In genomic region chr11:69125919-69126705, GRCm38 (mm10) we compare ENCODE assay signal across 7 mouse cellular contexts. TPM values are rescaled to one million over a fixed set of nuclear protein-coding genes. Genes with fewer than 3 reads are reported as not detected.
A peak's percentile ranks its signal among the peaks of the same experiment; 100 is the strongest.
DNase-seq lines count a peak whose midpoint lies in the region; ATAC-seq and TF ChIP-seq lines count a peak whose summit lies in the region.

No protein-coding gene starts in this region.

- WGBS in cerebellum, adult 2 months = 10% methylated on average over 20 of the region's 20 CpGs
- WGBS in forebrain, embryonic 14.5 days = 11% methylated on average over 20 of the region's 20 CpGs
- WGBS in liver, embryonic 13.5 days (ENCODE audit: insufficient replicate concordance) = 12% methylated on average over 20 of the region's 20 CpGs
- WGBS in stomach, embryonic 16.5 days = 10% methylated on average over 20 of the region's 20 CpGs

- peak overlapping the region; percentile 67 for H3K9ac ChIP-seq in forebrain, embryonic 14.5 days (ENCODE audit: low read length)
- H3K9ac ChIP-seq in liver, embryonic 13.5 days = peak overlapping the region; percentile 73
- peak overlapping the region; percentile 69 for H3K9ac ChIP-seq in stomach, embryonic 16.5 days (ENCODE audit: low read length)

- peak overlapping the region; percentile 81 for H3K27ac ChIP-seq in cerebellum, adult 2 months (ENCODE audit: insufficient read depth, low read length)
- no peak overlapping the region for H3K27ac ChIP-seq in forebrain, embryonic 14.5 days (ENCODE audit: low read depth, low read length)
- H3K27ac ChIP-seq in liver, embryonic 13.5 days = no peak overlapping the region
- peak overlapping the region; percentile 84; the same call in 1 of the 2 replicates for H3K27ac ChIP-seq in stomach, embryonic 16.5 days (ENCODE audit: low read length)

- DNase-seq in cerebellum, adult 2 months = peak; percentile 67 to 69
- DNase-seq in forebrain, embryonic 14.5 days (ENCODE audit: low spot score) = peak; percentile 19
- no peak for DNase-seq in liver, embryonic 13.5 days
- DNase-seq in gastrocnemius, postnatal 4 days (ENCODE audit: low spot score in 2 of 2) = no peak

- peak overlapping the region; percentile 66 for H3K4me2 ChIP-seq in forebrain, embryonic 14.5 days (ENCODE audit: low read length)
- H3K4me2 ChIP-seq in liver, embryonic 13.5 days = peak overlapping the region; percentile 94
- H3K4me2 ChIP-seq in stomach, embryonic 16.5 days (ENCODE audit: low read depth, low read length) = peak overlapping the region; percentile 91

- ATAC-seq in megakaryocyte, adult 5-6 weeks (ENCODE audit: poor library complexity, severe bottlenecking) = no peak
- no peak for ATAC-seq in forebrain, embryonic 14.5 days
- no peak for ATAC-seq in liver, embryonic 13.5 days (ENCODE audit: low read depth)
- ATAC-seq in stomach, embryonic 16.5 days (ENCODE audit: insufficient read depth, low FRiP score) = no peak

- H3K36me3 ChIP-seq in megakaryocyte, embryonic 14.5 days (replicated peaks; ENCODE audit: low read length) = no peaks in the 10 kb centered on the region
- no peaks in the 10 kb centered on the region for H3K36me3 ChIP-seq in forebrain, embryonic 14.5 days (ENCODE audit: control insufficient read depth, insufficient read depth, low read length)
- no peaks in the 10 kb centered on the region for H3K36me3 ChIP-seq in liver, embryonic 13.5 days
- no peaks in the 10 kb centered on the region for H3K36me3 ChIP-seq in stomach, embryonic 16.5 days (ENCODE audit: control insufficient read depth, insufficient read depth, low read length)

- H3K9me3 ChIP-seq in megakaryocyte, embryonic 14.5 days = no peaks in the 10 kb centered on the region
- no peaks in the 10 kb centered on the region for H3K9me3 ChIP-seq in forebrain, embryonic 14.5 days (replicated peaks; ENCODE audit: control insufficient read depth, low read length)
- H3K9me3 ChIP-seq in liver, embryonic 13.5 days (replicated peaks) = no peaks in the 10 kb centered on the region
- no peaks in the 10 kb centered on the region for H3K9me3 ChIP-seq in stomach, embryonic 16.5 days (replicated peaks; ENCODE audit: control insufficient read depth, low read length)

- peak overlapping the region; percentile 95 for H3K4me3 ChIP-seq in megakaryocyte, embryonic 14.5 days (replicated peaks)
- peak overlapping the region; percentile 89 for H3K4me3 ChIP-seq in cerebellum, adult 2 months (replicated peaks; ENCODE audit: insufficient read depth, low read depth, low read length)
- H3K4me3 ChIP-seq in forebrain, embryonic 14.5 days (ENCODE audit: low read depth, low read length) = peak overlapping the region; percentile 46
- peak overlapping the region; percentile 72 for H3K4me3 ChIP-seq in liver, embryonic 13.5 days (replicated peaks)
- H3K4me3 ChIP-seq in stomach, embryonic 16.5 days (replicated peaks; ENCODE audit: low read length) = peak overlapping the region; percentile 65

- no peak for TF ChIP-seq CTCF in cerebellum, adult 2 months (IDR thresholded peaks at IDR 0.05; ENCODE audit: borderline replicate concordance, insufficient read depth, low read depth, low read length)

- H3K4me1 ChIP-seq in megakaryocyte, embryonic 14.5 days = peaks cover 31% of the 10 kb centered on the region
- H3K4me1 ChIP-seq in cerebellum, adult 2 months (ENCODE audit: control insufficient read depth, insufficient read depth, low read length) = no peaks in the 10 kb centered on the region
- H3K4me1 ChIP-seq in forebrain, embryonic 14.5 days (ENCODE audit: control insufficient read depth, insufficient read depth, low read length) = peaks cover 5% of the 10 kb centered on the region; the same call in 1 of the 2 replicates
- peaks cover 43% of the 10 kb centered on the region for H3K4me1 ChIP-seq in liver, embryonic 13.5 days (replicated peaks)
- peaks cover 7% of the 10 kb centered on the region for H3K4me1 ChIP-seq in stomach, embryonic 16.5 days (ENCODE audit: control insufficient read depth, insufficient read depth, low read length)

- no peak for TF ChIP-seq POLR2A in cerebellum, adult 2 months (IDR thresholded peaks at IDR 0.05; ENCODE audit: borderline replicate concordance, insufficient read depth, low read length)

- peaks cover 37% of the 10 kb centered on the region for H3K27me3 ChIP-seq in megakaryocyte, embryonic 14.5 days (replicated peaks)
- no peaks in the 10 kb centered on the region for H3K27me3 ChIP-seq in cerebellum, adult 2 months (ENCODE audit: control insufficient read depth, insufficient read depth, low read length)
- no peaks in the 10 kb centered on the region for H3K27me3 ChIP-seq in forebrain, embryonic 14.5 days (replicated peaks; ENCODE audit: control insufficient read depth, insufficient read depth, low read length)
- H3K27me3 ChIP-seq in liver, embryonic 13.5 days = peaks cover 42% of the 10 kb centered on the region
- no peaks in the 10 kb centered on the region for H3K27me3 ChIP-seq in stomach, embryonic 16.5 days (ENCODE audit: control insufficient read depth, insufficient read depth, low read length)

RNA-seq across cellular contexts. Expression of gene Aloxe3, which starts 0.4 kb away (rescaled TPM):
- not detected in 2 replicates for polyA plus RNA-seq in megakaryocyte, embryonic 14.5 days (2012; ENCODE audit: insufficient read depth, low replicate concordance)
- 0.18 TPM in 1 of 2 replicates, not detected in the other for total RNA-seq in megakaryocyte, adult 5-6 weeks (2015)
- total RNA-seq in megakaryocyte, adult 5-6 weeks (2017) = not detected in 2 replicates
- 10.8 and 16.0 TPM in 2 replicates for polyA plus RNA-seq in cerebellum, adult 2 months (2012; rRNA removed)
- 0.94 and 2.1 TPM in 2 replicates for polyA plus RNA-seq in forebrain, embryonic 14.5 days (2014; fragmentation: Nextera tagmentation; extraction: Ambion mirVana)
- 0.06 TPM in 1 of 2 replicates, not detected in the other for polyA plus RNA-seq in liver, embryonic 13.5 days (2015; fragmentation: Nextera tagmentation; extraction: Ambion mirVana)
- polyA plus RNA-seq in stomach, embryonic 16.5 days (2015; fragmentation: Nextera tagmentation; extraction: Ambion mirVana) = 2.0 and 5.4 TPM in 2 replicates
- under 1 TPM in 1 of 2 experiments, not detected in 1; 0.23 TPM for total RNA-seq in gastrocnemius, postnatal 4 days (2021)

RNA-seq across cellular contexts. Expression of gene 9130213A22Rik, which starts 3.7 kb away (rescaled TPM):
- polyA plus RNA-seq in megakaryocyte, embryonic 14.5 days (2012; ENCODE audit: insufficient read depth, low replicate concordance) = 1.3 and 13.9 TPM in 2 replicates
- not detected in 2 replicates for total RNA-seq in megakaryocyte, adult 5-6 weeks (2015)
- total RNA-seq in megakaryocyte, adult 5-6 weeks (2017) = not detected in 2 replicates
- polyA plus RNA-seq in cerebellum, adult 2 months (2012; rRNA removed) = 1.3 and 1.4 TPM in 2 replicates
- 0.14 TPM in 2 replicates for polyA plus RNA-seq in forebrain, embryonic 14.5 days (2014; fragmentation: Nextera tagmentation; extraction: Ambion mirVana)
- 0.09 TPM in 1 of 2 replicates, not detected in the other for polyA plus RNA-seq in liver, embryonic 13.5 days (2015; fragmentation: Nextera tagmentation; extraction: Ambion mirVana)
- 0.27 and 0.61 TPM in 2 replicates for polyA plus RNA-seq in stomach, embryonic 16.5 days (2015; fragmentation: Nextera tagmentation; extraction: Ambion mirVana)
- under 1 TPM; 0.29 to 0.56 TPM for total RNA-seq in gastrocnemius, postnatal 4 days (2021)

RNA-seq across cellular contexts. Expression of gene Hes7, which starts 5.9 kb away (rescaled TPM):
- 7.5 and 44.1 TPM in 2 replicates for polyA plus RNA-seq in megakaryocyte, embryonic 14.5 days (2012; ENCODE audit: insufficient read depth, low replicate concordance)
- not detected in 2 replicates for total RNA-seq in megakaryocyte, adult 5-6 weeks (2015)
- not detected in 2 replicates for total RNA-seq in megakaryocyte, adult 5-6 weeks (2017)
- 0.44 and 0.59 TPM in 2 replicates for polyA plus RNA-seq in cerebellum, adult 2 months (2012; rRNA removed)
- 0.23 and 0.24 TPM in 2 replicates for polyA plus RNA-seq in forebrain, embryonic 14.5 days (2014; fragmentation: Nextera tagmentation; extraction: Ambion mirVana)
- polyA plus RNA-seq in liver, embryonic 13.5 days (2015; fragmentation: Nextera tagmentation; extraction: Ambion mirVana) = 0.17 and 0.18 TPM in 2 replicates
- polyA plus RNA-seq in stomach, embryonic 16.5 days (2015; fragmentation: Nextera tagmentation; extraction: Ambion mirVana) = 0.40 and 0.69 TPM in 2 replicates
- total RNA-seq in gastrocnemius, postnatal 4 days (2021) = under 1 TPM; 0.34 to 0.54 TPM

RNA-seq across cellular contexts. Expression of gene Alox12b, which starts 30.7 kb away (rescaled TPM):
- not detected in 2 replicates for polyA plus RNA-seq in megakaryocyte, embryonic 14.5 days (2012; ENCODE audit: insufficient read depth, low replicate concordance)
- not detected in 2 replicates for total RNA-seq in megakaryocyte, adult 5-6 weeks (2015)
- not detected in 2 replicates for total RNA-seq in megakaryocyte, adult 5-6 weeks (2017)
- polyA plus RNA-seq in cerebellum, adult 2 months (2012; rRNA removed) = 0.59 and 0.60 TPM in 2 replicates
- 0.15 TPM in 1 of 2 replicates, not detected in the other for polyA plus RNA-seq in forebrain, embryonic 14.5 days (2014; fragmentation: Nextera tagmentation; extraction: Ambion mirVana)
- not detected in 2 replicates for polyA plus RNA-seq in liver, embryonic 13.5 days (2015; fragmentation: Nextera tagmentation; extraction: Ambion mirVana)
- 42.2 and 90.0 TPM in 2 replicates for polyA plus RNA-seq in stomach, embryonic 16.5 days (2015; fragmentation: Nextera tagmentation; extraction: Ambion mirVana)
- total RNA-seq in gastrocnemius, postnatal 4 days (2021) = not detected

RNA-seq across cellular contexts. Expression of gene Per1, which starts 31.1 kb away (rescaled TPM):
- 42.3 and 83.5 TPM in 2 replicates for polyA plus RNA-seq in megakaryocyte, embryonic 14.5 days (2012; ENCODE audit: insufficient read depth, low replicate concordance)
- total RNA-seq in megakaryocyte, adult 5-6 weeks (2015) = 6.7 and 12.5 TPM in 2 replicates
- total RNA-seq in megakaryocyte, adult 5-6 weeks (2017) = 7.9 and 8.5 TPM in 2 replicates
- polyA plus RNA-seq in cerebellum, adult 2 months (2012; rRNA removed) = 34.4 and 37.2 TPM in 2 replicates
- polyA plus RNA-seq in forebrain, embryonic 14.5 days (2014; fragmentation: Nextera tagmentation; extraction: Ambion mirVana) = 6.8 and 11.6 TPM in 2 replicates
- polyA plus RNA-seq in liver, embryonic 13.5 days (2015; fragmentation: Nextera tagmentation; extraction: Ambion mirVana) = 1.9 TPM in 2 replicates
- 21.8 and 22.3 TPM in 2 replicates for polyA plus RNA-seq in stomach, embryonic 16.5 days (2015; fragmentation: Nextera tagmentation; extraction: Ambion mirVana)
- total RNA-seq in gastrocnemius, postnatal 4 days (2021) = 10 to 100 TPM; 32.1 to 49.3 TPM

Comparison
In these comparisons a context has a peak if more than half of its experiments do, and no peak if none do; other contexts are left out.
1. DNase-seq: peak in cerebellum, adult 2 months (2 of 2) and forebrain, embryonic 14.5 days (single experiment); none in liver, embryonic 13.5 days (single experiment) and gastrocnemius, postnatal 4 days (0 of 2).
2. H3K27ac ChIP-seq: peak in cerebellum, adult 2 months (single experiment) and stomach, embryonic 16.5 days (single experiment); none in forebrain, embryonic 14.5 days (single experiment) and liver, embryonic 13.5 days (single experiment).
3. Peak in every context shown above with its lines, with median percentiles within 50 percentile points of each other: H3K4me3 ChIP-seq, H3K4me2 ChIP-seq and H3K9ac ChIP-seq.